Mouse (Mus musculus): ENCODE measurements at regions not wholly inside any gene's neighbourhood (a gene's known extent, or its start where the extent isn't known, plus 50 kb on each side); places are given as distances from the start of the nearest gene placed in this dataset.

GRCm38 (mm10) chr13:97337296-97337731 lies 96.4 kb downstream of the Enc1 start:
- TF ChIP-seq TBP (IDR thresholded peaks at IDR 0.05; ENCODE audit: low read depth, low read length), result no peak
- TF ChIP-seq CTCF (IDR thresholded peaks at IDR 0.05 in 2 of 3, conservative IDR thresholded peaks at IDR 0.05 in 1 of 3; ENCODE audit: control insufficient read depth in 1 of 3, insufficient read depth in 1 of 3, low read depth in 2 of 3, low read length in 3 of 3, poor library complexity in 1 of 3, severe bottlenecking in 1 of 3), result no peak
- TF ChIP-seq E2F4 (IDR thresholded peaks at IDR 0.05; ENCODE audit: borderline replicate concordance, low read depth, low read length), result no peak
- no peak for TF ChIP-seq EP300 (IDR thresholded peaks at IDR 0.05; ENCODE audit: low read depth in 1 of 2, low read length in 2 of 2)
- no peak for TF ChIP-seq UBTF (IDR thresholded peaks at IDR 0.05; ENCODE audit: borderline replicate concordance, insufficient read depth, low read depth, low read length)
- TF ChIP-seq BHLHE40 (IDR thresholded peaks at IDR 0.05; ENCODE audit: borderline replicate concordance, low read depth, low read length), result no peak

Data from MEL (cell line).